Mouse (Mus musculus): ENCODE data around the gene Syce1l. TPM values are rescaled to one million over a fixed set of nuclear protein-coding genes. Genes with fewer than 3 reads are reported as not detected.

Gene Syce1l
- polyA plus RNA-seq, 1 experiment from 2014 or later: 0.30 TPM

- Histone ChIP-seq H3K27ac (no peak overlapping the region), H3K9me3 (replicated peaks) (no peaks in the 10 kb centered on the region), H3K4me1 (no peaks in the 10 kb centered on the region), H3K27me3 (no peaks in the 10 kb centered on the region), H3K4me2 (replicated peaks) (no peak overlapping the region), H3K4me3 (no peak overlapping the region), H3K36me3 (no peaks in the 10 kb centered on the region), H3K9ac (no peak overlapping the region)
- WGBS: 88% methylated on average over 5 of the region's 5 CpGs
- ATAC-seq (ENCODE audit: low FRiP score): no peak
These were observed 13.1 kb downstream of the Syce1l start for GRCm38 (mm10) chr8:113656154-113656553.

DNA sequence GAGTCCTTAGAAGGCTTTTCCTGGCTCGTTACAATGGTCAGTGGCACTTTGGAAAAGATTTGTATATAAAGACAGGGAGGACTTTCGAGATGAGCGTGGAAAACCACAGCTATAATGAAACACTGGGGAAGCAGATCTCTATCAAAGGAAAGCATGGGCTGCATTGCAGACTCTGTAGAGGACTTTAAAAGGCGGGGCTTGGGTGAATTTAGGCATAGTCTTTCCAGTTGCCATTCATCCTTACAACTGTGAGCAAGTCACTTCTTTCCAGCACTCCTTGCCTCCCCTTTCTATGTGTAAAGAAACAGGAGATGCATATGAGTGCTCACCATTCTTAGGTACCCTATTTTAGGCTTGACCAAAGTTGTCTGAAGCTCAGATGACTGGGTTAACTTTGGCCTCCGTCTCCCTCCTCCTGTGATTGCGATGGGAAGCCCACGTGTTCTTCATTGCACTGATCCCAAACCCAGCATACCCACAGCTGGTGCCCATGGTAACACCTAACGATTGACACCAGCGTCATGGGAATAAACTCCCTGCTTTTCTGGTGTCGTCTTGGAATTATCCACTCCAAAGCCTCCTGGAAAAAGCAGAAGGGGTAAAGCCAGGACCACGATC, 13.8 kb downstream of the Syce1l start:
- Histone ChIP-seq H3K9me3 (replicated peaks) (no peaks in the 10 kb centered on the region), H3K36me3 (no peaks in the 10 kb centered on the region), H3K9ac (no peak overlapping the region), H3K27ac (no peak overlapping the region), H3K4me1 (no peaks in the 10 kb centered on the region), H3K4me3 (no peak overlapping the region), H3K27me3 (no peaks in the 10 kb centered on the region), H3K4me2 (replicated peaks) (no peak overlapping the region)
- 84% methylated on average over 11 of the region's 11 CpGs for WGBS
- no peak for ATAC-seq (ENCODE audit: low FRiP score)

DNA sequence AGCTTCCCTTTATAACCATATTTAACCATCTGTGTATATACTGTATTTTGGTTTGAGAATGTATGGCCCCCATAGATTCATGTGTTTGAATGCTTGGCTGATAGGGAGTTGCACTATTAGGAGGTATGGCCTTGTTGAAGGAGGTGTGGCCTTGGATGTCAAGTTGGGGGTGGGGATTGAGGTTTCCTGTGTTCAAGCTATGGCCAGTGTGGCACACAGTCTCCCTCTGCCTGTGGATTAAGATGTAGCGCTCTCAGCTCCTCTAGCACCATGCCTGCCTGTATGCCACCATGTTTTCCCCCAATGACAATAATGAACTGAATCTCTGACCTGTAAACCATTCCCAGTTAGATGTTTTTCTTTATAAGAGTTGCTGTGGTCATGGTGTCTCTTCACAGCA, 17.1 kb downstream of the Syce1l start:
- Histone ChIP-seq H3K27ac (no peak overlapping the region), H3K9ac (no peak overlapping the region), H3K4me2 (replicated peaks) (no peak overlapping the region), H3K36me3 (no peaks in the 10 kb centered on the region), H3K4me1 (0 out of 2 replicates have a peak, but pooled peaks cover 2% of the 10 kb centered on the region), H3K27me3 (no peaks in the 10 kb centered on the region), H3K4me3 (no peak overlapping the region), H3K9me3 (replicated peaks) (no peaks in the 10 kb centered on the region)
- WGBS: 84% methylated on average over 1 of the region's 1 CpGs
- ATAC-seq (ENCODE audit: low FRiP score): no peak

- Histone ChIP-seq H3K27me3 (no peaks in the 10 kb centered on the region), H3K9ac (no peak overlapping the region), H3K4me1 (peaks cover 5% of the 10 kb centered on the region; the same call in 1 of the 2 replicates), H3K36me3 (no peaks in the 10 kb centered on the region), H3K9me3 (replicated peaks) (no peaks in the 10 kb centered on the region), H3K27ac (no peak overlapping the region), H3K4me3 (no peak overlapping the region), H3K4me2 (replicated peaks) (no peak overlapping the region)
- WGBS: 6% methylated on average over 2 of the region's 2 CpGs
- ATAC-seq (ENCODE audit: low FRiP score): peak; percentile 90
These were observed 21.5 kb downstream of the Syce1l start for GRCm38 (mm10) chr8:113664544-113664943.

- H3K9me3 ChIP-seq (replicated peaks): no peaks in the 10 kb centered on the region
- H3K9ac ChIP-seq: no peak overlapping the region
- peaks cover 5% of the 10 kb centered on the region; the same call in 1 of the 2 replicates for H3K4me1 ChIP-seq
- H3K4me2 ChIP-seq (replicated peaks): no peak overlapping the region
- H3K36me3 ChIP-seq: no peaks in the 10 kb centered on the region
- WGBS: 52% methylated on average over 4 of the region's 4 CpGs
- peak; percentile 51; the same call in 1 of the 2 replicates for ATAC-seq (ENCODE audit: low FRiP score)
- H3K27me3 ChIP-seq: no peaks in the 10 kb centered on the region
- H3K27ac ChIP-seq: no peak overlapping the region
- H3K4me3 ChIP-seq: no peak overlapping the region
These were observed 22.0 kb downstream of the Syce1l start for GRCm38 (mm10) chr8:113665036-113665435.

- Histone ChIP-seq H3K4me1 (peaks cover 5% of the 10 kb centered on the region; the same call in 1 of the 2 replicates), H3K9ac (no peak overlapping the region), H3K4me3 (no peak overlapping the region), H3K4me2 (replicated peaks) (no peak overlapping the region), H3K36me3 (no peaks in the 10 kb centered on the region), H3K27me3 (no peaks in the 10 kb centered on the region), H3K9me3 (replicated peaks) (no peaks in the 10 kb centered on the region), H3K27ac (no peak overlapping the region)
- WGBS: 70% methylated on average over 8 of the region's 8 CpGs
- ATAC-seq (ENCODE audit: low FRiP score): no peak
These were observed 22.9 kb downstream of the Syce1l start for GRCm38 (mm10) chr8:113665951-113666350.

DNA sequence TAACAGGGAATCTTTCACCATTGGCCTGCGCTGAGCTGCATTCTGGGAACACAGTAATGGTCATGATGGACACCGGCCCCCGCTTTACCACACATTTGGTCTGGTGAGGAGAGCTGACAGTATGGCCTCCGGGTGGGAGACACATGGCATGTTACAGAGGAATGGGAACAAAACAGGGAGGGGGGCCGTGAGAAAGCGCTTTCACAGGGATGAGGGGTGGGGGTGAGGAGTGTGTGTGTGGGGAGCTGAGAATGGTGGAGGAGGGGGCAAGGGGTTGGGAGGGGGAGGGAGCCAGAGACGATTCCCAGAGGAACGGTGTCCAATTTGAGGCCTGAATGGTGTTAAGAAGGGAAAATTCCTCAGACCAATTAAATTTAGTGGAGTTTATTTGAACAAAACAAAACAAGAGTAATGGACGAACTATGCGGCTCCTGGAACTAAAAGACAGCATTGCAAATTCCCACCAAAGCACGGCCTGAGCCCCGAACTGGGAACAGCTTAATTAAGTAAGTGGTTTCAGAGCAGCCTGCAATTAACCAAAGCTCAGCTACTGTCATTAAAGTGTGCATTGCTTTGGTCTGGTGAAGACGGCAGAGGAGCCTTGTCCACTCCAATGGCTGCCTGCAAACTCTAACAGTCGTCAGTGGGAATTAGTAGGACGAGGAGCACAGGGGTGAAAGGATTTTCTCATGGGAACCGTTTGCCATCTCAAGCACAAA, 23.9 kb downstream of the Syce1l start:
- WGBS: 73% methylated on average over 16 of the region's 16 CpGs
- Histone ChIP-seq H3K27me3 (no peaks in the 10 kb centered on the region), H3K9me3 (replicated peaks) (no peaks in the 10 kb centered on the region), H3K4me2 (replicated peaks) (no peak overlapping the region), H3K27ac (no peak overlapping the region), H3K4me3 (no peak overlapping the region), H3K9ac (no peak overlapping the region), H3K4me1 (peaks cover 5% of the 10 kb centered on the region; the same call in 1 of the 2 replicates), H3K36me3 (no peaks in the 10 kb centered on the region)
- no peak for ATAC-seq (ENCODE audit: low FRiP score)

- Histone ChIP-seq H3K4me3 (no peak overlapping the region), H3K27me3 (no peaks in the 10 kb centered on the region), H3K4me2 (replicated peaks) (no peak overlapping the region), H3K9me3 (replicated peaks) (no peaks in the 10 kb centered on the region), H3K4me1 (peaks cover 5% of the 10 kb centered on the region; the same call in 1 of the 2 replicates), H3K9ac (no peak overlapping the region), H3K36me3 (no peaks in the 10 kb centered on the region), H3K27ac (no peak overlapping the region)
- no peak for ATAC-seq (ENCODE audit: low FRiP score)
- 86% methylated on average over 10 of the region's 10 CpGs for whole genome bisulfite sequencing
These were observed 26.9 kb downstream of the Syce1l start for GRCm38 (mm10) chr8:113669924-113670323.

GRCm38 (mm10) chr8:113672599-113673255, 29.7 kb downstream of the Syce1l start:
- ATAC-seq (ENCODE audit: low FRiP score): no peak
- Histone ChIP-seq H3K27ac (no peak overlapping the region), H3K4me1 (no peaks in the 10 kb centered on the region), H3K4me2 (replicated peaks) (no peak overlapping the region), H3K36me3 (no peaks in the 10 kb centered on the region), H3K27me3 (no peaks in the 10 kb centered on the region), H3K4me3 (no peak overlapping the region), H3K9me3 (replicated peaks) (no peaks in the 10 kb centered on the region), H3K9ac (no peak overlapping the region)
- 76% methylated on average over 11 of the region's 11 CpGs for WGBS

- no peak overlapping the region for H3K4me2 ChIP-seq (replicated peaks)
- WGBS: 45% methylated on average over 3 of the region's 3 CpGs
- H3K9me3 ChIP-seq (replicated peaks): no peaks in the 10 kb centered on the region
- no peak for ATAC-seq (ENCODE audit: low FRiP score)
- H3K4me1 ChIP-seq: no peaks in the 10 kb centered on the region
- H3K27me3 ChIP-seq: no peaks in the 10 kb centered on the region
- no peak overlapping the region for H3K4me3 ChIP-seq
- no peak overlapping the region for H3K27ac ChIP-seq
- no peaks in the 10 kb centered on the region for H3K36me3 ChIP-seq
- H3K9ac ChIP-seq: no peak overlapping the region
These were observed 30.3 kb downstream of the Syce1l start for GRCm38 (mm10) chr8:113673300-113673699.

DNA sequence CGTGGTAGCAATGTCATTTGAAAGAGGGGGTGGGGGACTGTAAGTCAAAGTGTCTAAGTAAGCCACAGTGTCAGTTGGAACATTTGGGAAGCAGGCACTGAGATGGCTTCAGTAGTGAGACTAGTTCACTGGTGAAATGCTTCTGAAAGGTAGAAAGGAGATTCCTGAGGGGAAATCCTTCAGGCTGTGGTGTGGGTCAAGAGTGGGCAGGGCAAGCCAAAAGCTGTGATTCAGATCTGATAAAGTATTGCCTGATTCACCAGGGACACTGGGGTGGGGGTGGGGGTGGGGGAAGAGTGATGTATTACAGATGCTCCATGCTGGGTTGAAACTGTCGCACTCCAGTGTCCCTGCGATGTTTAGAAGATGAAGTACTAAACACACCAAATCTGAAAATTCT, 31.6 kb downstream of the Syce1l start:
- Histone ChIP-seq H3K27me3 (no peaks in the 10 kb centered on the region), H3K9me3 (replicated peaks) (no peaks in the 10 kb centered on the region), H3K4me3 (no peak overlapping the region), H3K4me2 (replicated peaks) (no peak overlapping the region), H3K9ac (no peak overlapping the region), H3K4me1 (no peaks in the 10 kb centered on the region), H3K27ac (no peak overlapping the region), H3K36me3 (no peaks in the 10 kb centered on the region)
- no peak for ATAC-seq (ENCODE audit: low FRiP score)
- WGBS: 74% methylated on average over 3 of the region's 3 CpGs

GRCm38 (mm10) chr8:113675281-113675680, 32.3 kb downstream of the Syce1l start:
- no peaks in the 10 kb centered on the region for H3K27me3 ChIP-seq
- H3K9ac ChIP-seq: no peak overlapping the region
- no peak overlapping the region for H3K4me2 ChIP-seq (replicated peaks)
- H3K9me3 ChIP-seq (replicated peaks): no peaks in the 10 kb centered on the region
- H3K4me1 ChIP-seq: no peaks in the 10 kb centered on the region
- 82% methylated on average over 2 of the region's 2 CpGs for WGBS
- H3K36me3 ChIP-seq: no peaks in the 10 kb centered on the region
- no peak for ATAC-seq (ENCODE audit: low FRiP score)
- H3K27ac ChIP-seq: no peak overlapping the region
- H3K4me3 ChIP-seq: no peak overlapping the region

All from hindbrain, embryonic 12.5 days (tissue).